ENCODE assay signal across 8 mouse cellular contexts in genomic region chr16:17890342-17890727, GRCm38 (mm10). TPM values are rescaled to one million over a fixed set of nuclear protein-coding genes. Genes with fewer than 3 reads are reported as not detected.
DNase-seq lines count a peak whose midpoint lies in the region; ATAC-seq and TF ChIP-seq lines count a peak whose summit lies in the region.

No protein-coding gene starts in this region.

- no peak for TF ChIP-seq EP300 in lung, postnatal 0 days (IDR thresholded peaks at IDR 0.05)

- H3K36me3 ChIP-seq in lung, postnatal 0 days (ENCODE audit: insufficient read depth, low read length): no peaks in the 10 kb centered on the region
- H3K36me3 ChIP-seq in embryonic facial prominence, embryonic 15.5 days: no peaks in the 10 kb centered on the region
- no peaks in the 10 kb centered on the region for H3K36me3 ChIP-seq in intestine, postnatal 0 days (ENCODE audit: control insufficient read depth, insufficient read depth)

- H3K9ac ChIP-seq in lung, postnatal 0 days (replicated peaks; ENCODE audit: low read depth): peak overlapping the region; percentile 92
- H3K9ac ChIP-seq in embryonic facial prominence, embryonic 15.5 days: peak overlapping the region; percentile 94
- H3K9ac ChIP-seq in intestine, postnatal 0 days (ENCODE audit: low read depth, low read length): peak overlapping the region; percentile 78; the same call in 1 of the 2 replicates

- intact Hi-C loops in left cerebral cortex, postnatal 36 days (cut with DNase I): no loop called here

- ATAC-seq in lung, postnatal 0 days: no peak
- no peak for ATAC-seq in embryonic facial prominence, embryonic 15.5 days (ENCODE audit: insufficient number of reproducible peaks, low FRiP score, low TSS enrichment, low read depth)
- no peak for ATAC-seq in intestine, postnatal 0 days

- TF ChIP-seq POLR2A in olfactory bulb, adult 2 months (IDR thresholded peaks at IDR 0.05; ENCODE audit: insufficient read depth, low read depth, low read length): no peak

- H3K4me2 ChIP-seq in lung, postnatal 0 days (replicated peaks; ENCODE audit: low read depth, low read length): peak overlapping the region; percentile 66
- peak overlapping the region; percentile 72 for H3K4me2 ChIP-seq in embryonic facial prominence, embryonic 15.5 days (replicated peaks)
- peak overlapping the region; percentile 74 for H3K4me2 ChIP-seq in intestine, postnatal 0 days (replicated peaks; ENCODE audit: low read depth)

- DNase-seq in lung, postnatal 0 days (ENCODE audit: low spot score): no peak
- no peak for DNase-seq in lung, postnatal 25 days (ENCODE audit: low spot score)
- no peak for DNase-seq in left cerebral cortex, postnatal 36 days (ENCODE audit: low spot score in 2 of 2)
- DNase-seq in left cerebral cortex, adult 11 months (ENCODE audit: low spot score): no peak
- no peak for DNase-seq in urinary bladder, postnatal 10 days (ENCODE audit: low spot score)

- H3K9me3 ChIP-seq in lung, postnatal 0 days (ENCODE audit: low read length): no peaks in the 10 kb centered on the region
- H3K9me3 ChIP-seq in embryonic facial prominence, embryonic 15.5 days (replicated peaks): no peaks in the 10 kb centered on the region
- no peaks in the 10 kb centered on the region for H3K9me3 ChIP-seq in intestine, postnatal 0 days (ENCODE audit: control insufficient read depth)

- TF ChIP-seq CTCF in lung, postnatal 0 days (IDR thresholded peaks at IDR 0.05): no peak
- no peak for TF ChIP-seq CTCF in intestine, postnatal 0 days (IDR thresholded peaks at IDR 0.05; ENCODE audit: low read depth)
- TF ChIP-seq CTCF in olfactory bulb, adult 2 months (IDR thresholded peaks at IDR 0.05; ENCODE audit: insufficient read depth, low read depth, low read length): no peak

- H3K4me1 ChIP-seq in lung, postnatal 0 days (ENCODE audit: insufficient read depth, low read depth, low read length): peaks cover 20% of the 10 kb centered on the region
- peaks cover 24% of the 10 kb centered on the region for H3K4me1 ChIP-seq in embryonic facial prominence, embryonic 15.5 days
- H3K4me1 ChIP-seq in intestine, postnatal 0 days (replicated peaks; ENCODE audit: control insufficient read depth, insufficient read depth, low read length): peaks cover 8% of the 10 kb centered on the region
- peaks cover 14% of the 10 kb centered on the region for H3K4me1 ChIP-seq in olfactory bulb, adult 2 months (ENCODE audit: control insufficient read depth, insufficient read depth, low read length)

- H3K4me3 ChIP-seq in lung, postnatal 0 days (ENCODE audit: low read depth, low read length): peak overlapping the region; percentile 94
- peak overlapping the region; percentile 88 for H3K4me3 ChIP-seq in embryonic facial prominence, embryonic 15.5 days (replicated peaks)
- H3K4me3 ChIP-seq in intestine, postnatal 0 days (ENCODE audit: low read depth, low read length): peak overlapping the region; percentile 62
- H3K4me3 ChIP-seq in olfactory bulb, adult 2 months (ENCODE audit: insufficient read depth, low read depth, low read length): peak overlapping the region; percentile 93

- 26% methylated on average over 2 of the region's 2 CpGs for WGBS in lung, postnatal 0 days
- WGBS in embryonic facial prominence, embryonic 15.5 days: 31% methylated on average over 2 of the region's 2 CpGs
- 28% methylated on average over 2 of the region's 2 CpGs for WGBS in intestine, postnatal 0 days
- 23% methylated on average over 2 of the region's 2 CpGs for WGBS in olfactory bulb, adult 2 months

- H3K27ac ChIP-seq in lung, postnatal 0 days (ENCODE audit: low read length): 0 out of 2 replicates have a peak overlapping the region, but pooled peaks have one; percentile 97
- H3K27ac ChIP-seq in embryonic facial prominence, embryonic 15.5 days (replicated peaks): peak overlapping the region; percentile 95; the same call in 1 of the 2 replicates
- no peak overlapping the region for H3K27ac ChIP-seq in intestine, postnatal 0 days (ENCODE audit: low read depth, low read length)
- H3K27ac ChIP-seq in olfactory bulb, adult 2 months (ENCODE audit: insufficient read depth, low read depth, low read length): no peak overlapping the region

- no peaks in the 10 kb centered on the region for H3K27me3 ChIP-seq in lung, postnatal 0 days (replicated peaks; ENCODE audit: insufficient read depth, low read length)
- no peaks in the 10 kb centered on the region for H3K27me3 ChIP-seq in embryonic facial prominence, embryonic 15.5 days
- no peaks in the 10 kb centered on the region for H3K27me3 ChIP-seq in intestine, postnatal 0 days (replicated peaks; ENCODE audit: control insufficient read depth, insufficient read depth, low read length)

RNA-seq across cellular contexts. Expression of gene Gm20518, which starts 1.1 kb away (rescaled TPM):
- polyA plus RNA-seq in lung, postnatal 0 days (2015; fragmentation: Nextera tagmentation; extraction: Ambion mirVana): 0.11 and 0.18 TPM in 2 replicates
- polyA plus RNA-seq in embryonic facial prominence, embryonic 15.5 days (2015; fragmentation: Nextera tagmentation; extraction: Ambion mirVana): 0.22 and 0.29 TPM in 2 replicates
- polyA plus RNA-seq in intestine, postnatal 0 days (2015; fragmentation: Nextera tagmentation; extraction: Ambion mirVana): not detected in 2 replicates
- polyA plus RNA-seq in olfactory bulb, adult 2 months (2012; ENCODE audit: insufficient read depth, insufficient read length, low replicate concordance, missing spikeins): not detected in 2 replicates
- 1 to 10 TPM; 1.3 to 2.2 TPM for total RNA-seq in left cerebral cortex, postnatal 36 days (2021)

RNA-seq across cellular contexts. Expression of gene Tssk1, which starts 3.7 kb away (rescaled TPM):
- polyA plus RNA-seq in lung, postnatal 0 days (2015; fragmentation: Nextera tagmentation; extraction: Ambion mirVana): not detected in 2 replicates
- polyA plus RNA-seq in embryonic facial prominence, embryonic 15.5 days (2015; fragmentation: Nextera tagmentation; extraction: Ambion mirVana): not detected in 2 replicates
- polyA plus RNA-seq in intestine, postnatal 0 days (2015; fragmentation: Nextera tagmentation; extraction: Ambion mirVana): 0.04 TPM in 1 of 2 replicates, not detected in the other
- not detected in 2 replicates for polyA plus RNA-seq in olfactory bulb, adult 2 months (2012; ENCODE audit: insufficient read depth, insufficient read length, low replicate concordance, missing spikeins)
- not detected for total RNA-seq in left cerebral cortex, postnatal 36 days (2021)

RNA-seq across cellular contexts. Expression of gene Dgcr2, which starts 8.0 kb away (rescaled TPM):
- polyA plus RNA-seq in lung, postnatal 0 days (2015; fragmentation: Nextera tagmentation; extraction: Ambion mirVana): 47.3 and 49.2 TPM in 2 replicates
- polyA plus RNA-seq in embryonic facial prominence, embryonic 15.5 days (2015; fragmentation: Nextera tagmentation; extraction: Ambion mirVana): 86.0 and 90.2 TPM in 2 replicates
- polyA plus RNA-seq in intestine, postnatal 0 days (2015; fragmentation: Nextera tagmentation; extraction: Ambion mirVana): 35.0 and 35.3 TPM in 2 replicates
- not detected in 2 replicates for polyA plus RNA-seq in olfactory bulb, adult 2 months (2012; ENCODE audit: insufficient read depth, insufficient read length, low replicate concordance, missing spikeins)
- total RNA-seq in left cerebral cortex, postnatal 36 days (2021): 100 to 1,000 TPM in 1 of 2 experiments, 10 to 100 TPM in 1; 92.6 to 103 TPM

RNA-seq across cellular contexts. Expression of gene Tssk2, which starts 8.1 kb away (rescaled TPM):
- not detected in 2 replicates for polyA plus RNA-seq in lung, postnatal 0 days (2015; fragmentation: Nextera tagmentation; extraction: Ambion mirVana)
- polyA plus RNA-seq in embryonic facial prominence, embryonic 15.5 days (2015; fragmentation: Nextera tagmentation; extraction: Ambion mirVana): 0.12 TPM in 1 of 2 replicates, not detected in the other
- polyA plus RNA-seq in intestine, postnatal 0 days (2015; fragmentation: Nextera tagmentation; extraction: Ambion mirVana): not detected in 2 replicates
- polyA plus RNA-seq in olfactory bulb, adult 2 months (2012; ENCODE audit: insufficient read depth, insufficient read length, low replicate concordance, missing spikeins): not detected in 2 replicates
- total RNA-seq in left cerebral cortex, postnatal 36 days (2021): not detected

RNA-seq across cellular contexts. Expression of gene Ess2, which starts 20.8 kb away (rescaled TPM):
- 21.8 and 22.6 TPM in 2 replicates for polyA plus RNA-seq in lung, postnatal 0 days (2015; fragmentation: Nextera tagmentation; extraction: Ambion mirVana)
- 35.0 and 40.8 TPM in 2 replicates for polyA plus RNA-seq in embryonic facial prominence, embryonic 15.5 days (2015; fragmentation: Nextera tagmentation; extraction: Ambion mirVana)
- polyA plus RNA-seq in intestine, postnatal 0 days (2015; fragmentation: Nextera tagmentation; extraction: Ambion mirVana): 12.2 and 12.5 TPM in 2 replicates
- polyA plus RNA-seq in olfactory bulb, adult 2 months (2012; ENCODE audit: insufficient read depth, insufficient read length, low replicate concordance, missing spikeins): not detected in 2 replicates
- 10 to 100 TPM; 26.1 to 31.1 TPM for total RNA-seq in left cerebral cortex, postnatal 36 days (2021)

Comparison
In these comparisons a context has a peak if more than half of its experiments do, and no peak if none do; other contexts are left out.
1. H3K27ac ChIP-seq: peak in lung, postnatal 0 days (single experiment) and embryonic facial prominence, embryonic 15.5 days (single experiment); none in intestine, postnatal 0 days (single experiment) and olfactory bulb, adult 2 months (single experiment).
2. RNA of gene Dgcr2, which starts 8.0 kb away (polyA plus RNA-seq): 86.0 to 90.2 TPM in embryonic facial prominence, embryonic 15.5 days, 47.3 to 49.2 TPM in lung, postnatal 0 days and 35.0 to 35.3 TPM in intestine, postnatal 0 days; not detected in olfactory bulb, adult 2 months; every median in the first group is over 10 times any median in the second.
3. Peak in every context shown above with its lines, with median percentiles within 50 percentile points of each other: H3K4me2 ChIP-seq, H3K4me3 ChIP-seq and H3K9ac ChIP-seq.